Mouse (Mus musculus) liver, embryonic 12.5 days (tissue): Measurements from ENCODE around the gene Tiam1. TPM values are rescaled to one million over a fixed set of nuclear protein-coding genes. Genes with fewer than 3 reads are reported as not detected.

Experiments used
- ATAC-seq: fragments of 200-750 bp; cut with Nextera tagmentation; 2 replicates; pipeline ENCODE4 v1.8.0; 2017; ENCODE audit warnings: moderate number of reproducible peaks, mild to moderate bottlenecking, moderate library complexity
- H3K27ac ChIP-seq: fragments of 300-500 bp; sonication (generic); 2 replicates; pipeline ENCODE4 v1.5.1; 2016; ENCODE audit warnings: mild to moderate bottlenecking
- H3K27me3 ChIP-seq: fragments of 300-500 bp; sonication (generic); replicated peaks from 2 replicates; pipeline ENCODE4 v1.6.1; 2016; ENCODE audit warnings: mild to moderate bottlenecking, moderate library complexity
- H3K36me3 ChIP-seq: fragments of 300-500 bp; sonication (generic); 2 replicates; pipeline ENCODE4 v1.6.1; 2016; ENCODE audit warnings: mild to moderate bottlenecking, moderate library complexity
- H3K4me1 ChIP-seq: fragments of 300-500 bp; sonication (generic); 2 replicates; pipeline ENCODE4 v1.6.1; 2016
- H3K4me2 ChIP-seq: fragments of 300-500 bp; sonication (generic); 2 replicates; pipeline ENCODE4 v1.6.1; 2016; ENCODE audit warnings: mild to moderate bottlenecking, moderate library complexity
- H3K4me3 ChIP-seq: fragments of 300-500 bp; sonication (generic); 2 replicates; pipeline ENCODE4 v1.5.1; 2016; ENCODE audit warnings: mild to moderate bottlenecking, moderate library complexity
- H3K9ac ChIP-seq: fragments of 300-500 bp; sonication (generic); 2 replicates; pipeline ENCODE4 v1.6.1; 2016; ENCODE audit warnings: mild to moderate bottlenecking, moderate library complexity
- H3K9me3 ChIP-seq: fragments of 300-500 bp; sonication (generic); replicated peaks from 2 replicates; pipeline ENCODE4 v1.6.1; 2016; ENCODE audit warnings: mild to moderate bottlenecking, moderate library complexity
- WGBS: fragments of 180-500 bp; shearing (Covaris S2); methylation state at CpG from one replicate; pipeline ENCODE4 v1.1.7; 2016; ENCODE audit not compliant: insufficient replicate concordance; 5-methylcytosine and 5-hydroxymethylcytosine counted together
- polyA plus RNA-seq: library from polyadenylated mRNA; unstranded; fragments of >200 nt; fragmentation: Nextera tagmentation; extraction: Ambion mirVana; gene quantifications from 2 replicates; pipeline ENCODE4 v1.2.1, GENCODE M21; 2016

Tiam1 gene
- polyA plus RNA-seq, 1 experiment from 2014 or later, result 9.7 TPM

GRCm38 (mm10) chr16:89980075-89980744 is 163.4 kb downstream of the Tiam1 start:
- H3K9ac ChIP-seq, result no peak overlapping the region
- ATAC-seq, result no peak

GRCm38 (mm10) chr16:89975441-89975840 is 168.1 kb downstream of the Tiam1 start:
- Histone ChIP-seq H3K4me1 (0 out of 2 replicates have a peak, but pooled peaks cover 7% of the 10 kb centered on the region), H3K27ac (no peak overlapping the region), H3K4me3 (no peak overlapping the region), H3K9ac (no peak overlapping the region), H3K27me3 (no peaks in the 10 kb centered on the region), H3K36me3 (no peaks in the 10 kb centered on the region), H3K4me2 (no peak overlapping the region), H3K9me3 (no peaks in the 10 kb centered on the region)
- ATAC-seq, result no peak
- 77% methylated on average over 9 of the region's 9 CpGs for WGBS

More at GRCm38 (mm10) chr16:89980075-89980744, 163.4 kb downstream of the Tiam1 start:
- Histone ChIP-seq H3K36me3 (no peaks in the 10 kb centered on the region), H3K27me3 (no peaks in the 10 kb centered on the region), H3K4me1 (peaks cover 28% of the 10 kb centered on the region), H3K4me2 (no peak overlapping the region), H3K4me3 (no peak overlapping the region), H3K27ac (no peak overlapping the region), H3K9me3 (no peaks in the 10 kb centered on the region)
- 68% methylated on average over 11 of the region's 11 CpGs for WGBS

GRCm38 (mm10) chr16:89973814-89974712 is 169.5 kb downstream of the Tiam1 start:
- Histone ChIP-seq H3K27ac (no peak overlapping the region), H3K27me3 (no peaks in the 10 kb centered on the region), H3K4me2 (no peak overlapping the region), H3K9ac (no peak overlapping the region), H3K36me3 (no peaks in the 10 kb centered on the region), H3K4me3 (no peak overlapping the region), H3K4me1 (0 out of 2 replicates have a peak, but pooled peaks cover 7% of the 10 kb centered on the region), H3K9me3 (no peaks in the 10 kb centered on the region)
- no peak for ATAC-seq
- 69% methylated on average over 16 of the region's 16 CpGs for WGBS

- H3K4me1 ChIP-seq, result 0 out of 2 replicates have a peak, but pooled peaks cover 7% of the 10 kb centered on the region
- H3K4me2 ChIP-seq, result no peak overlapping the region
- 52% methylated on average over 15 of the region's 15 CpGs for WGBS
- no peak overlapping the region for H3K27ac ChIP-seq
- H3K27me3 ChIP-seq, result no peaks in the 10 kb centered on the region
- H3K9ac ChIP-seq, result no peak overlapping the region
- H3K36me3 ChIP-seq, result no peaks in the 10 kb centered on the region
- H3K9me3 ChIP-seq, result no peaks in the 10 kb centered on the region
- no peak overlapping the region for H3K4me3 ChIP-seq
- ATAC-seq, result no peak
Observed at GRCm38 (mm10) chr16:89972854-89973487, 170.6 kb downstream of the Tiam1 start.

- Histone ChIP-seq H3K4me3 (no peak overlapping the region), H3K9ac (no peak overlapping the region), H3K9me3 (no peaks in the 10 kb centered on the region), H3K4me1 (0 out of 2 replicates have a peak, but pooled peaks cover 7% of the 10 kb centered on the region), H3K27me3 (no peaks in the 10 kb centered on the region), H3K4me2 (no peak overlapping the region), H3K36me3 (no peaks in the 10 kb centered on the region), H3K27ac (no peak overlapping the region)
- WGBS, result 67% methylated on average over 6 of the region's 6 CpGs
- peak; percentile 58; the same call in 1 of the 2 replicates for ATAC-seq
Observed at GRCm38 (mm10) chr16:89972018-89972417, 171.6 kb downstream of the Tiam1 start.

- Histone ChIP-seq H3K9me3 (0 out of 2 replicates have a peak, but pooled peaks cover 7% of the 10 kb centered on the region), H3K4me1 (0 out of 2 replicates have a peak, but pooled peaks cover 4% of the 10 kb centered on the region), H3K36me3 (0 out of 2 replicates have a peak, but pooled peaks cover 3% of the 10 kb centered on the region), H3K27me3 (no peaks in the 10 kb centered on the region), H3K4me3 (no peak overlapping the region), H3K27ac (no peak overlapping the region), H3K9ac (no peak overlapping the region), H3K4me2 (no peak overlapping the region)
- WGBS, result 84% methylated on average over 6 of the region's 6 CpGs
- ATAC-seq, result no peak
Observed at GRCm38 (mm10) chr16:89968058-89968457, 175.5 kb downstream of the Tiam1 start.

- ATAC-seq, result no peak
- Histone ChIP-seq H3K9ac (no peak overlapping the region), H3K27ac (no peak overlapping the region), H3K9me3 (0 out of 2 replicates have a peak, but pooled peaks cover 7% of the 10 kb centered on the region), H3K36me3 (0 out of 2 replicates have a peak, but pooled peaks cover 3% of the 10 kb centered on the region), H3K4me1 (peaks cover 12% of the 10 kb centered on the region), H3K27me3 (peaks cover 44% of the 10 kb centered on the region), H3K4me2 (no peak overlapping the region), H3K4me3 (no peak overlapping the region)
- 84% methylated on average over 14 of the region's 14 CpGs for WGBS
Observed at GRCm38 (mm10) chr16:89962876-89963275, 180.7 kb downstream of the Tiam1 start.

GRCm38 (mm10) chr16:89960904-89961303 is 182.7 kb downstream of the Tiam1 start:
- WGBS, result 41% methylated on average over 4 of the region's 8 CpGs
- H3K9ac ChIP-seq, result no peak overlapping the region
- no peaks in the 10 kb centered on the region for H3K36me3 ChIP-seq
- H3K4me1 ChIP-seq, result peaks cover 12% of the 10 kb centered on the region
- H3K27ac ChIP-seq, result no peak overlapping the region
- H3K4me2 ChIP-seq, result peak overlapping the region; percentile 66
- H3K4me3 ChIP-seq, result peak overlapping the region; percentile 43; the same call in 1 of the 2 replicates
- peaks cover 45% of the 10 kb centered on the region for H3K27me3 ChIP-seq
- no peak for ATAC-seq
- H3K9me3 ChIP-seq, result 0 out of 2 replicates have a peak, but pooled peaks cover 3% of the 10 kb centered on the region

GRCm38 (mm10) chr16:89960186-89960878 is 183.2 kb downstream of the Tiam1 start:
- peak overlapping the region; percentile 43 for H3K4me3 ChIP-seq
- peaks cover 45% of the 10 kb centered on the region for H3K27me3 ChIP-seq
- H3K9me3 ChIP-seq, result 0 out of 2 replicates have a peak, but pooled peaks cover 3% of the 10 kb centered on the region
- H3K9ac ChIP-seq, result no peak overlapping the region
- no peak for ATAC-seq
- peak overlapping the region; percentile 66 for H3K4me2 ChIP-seq
- H3K27ac ChIP-seq, result no peak overlapping the region
- peaks cover 12% of the 10 kb centered on the region for H3K4me1 ChIP-seq
- WGBS, result under 1% methylated on average over 29 of the region's 33 CpGs
- H3K36me3 ChIP-seq, result no peaks in the 10 kb centered on the region

- 27% methylated on average over 12 of the region's 12 CpGs for WGBS
- Histone ChIP-seq H3K27ac (no peak overlapping the region), H3K9me3 (no peaks in the 10 kb centered on the region), H3K4me2 (no peak overlapping the region), H3K4me1 (peaks cover 12% of the 10 kb centered on the region), H3K27me3 (peaks cover 45% of the 10 kb centered on the region), H3K4me3 (no peak overlapping the region), H3K36me3 (no peaks in the 10 kb centered on the region), H3K9ac (no peak overlapping the region)
- no peak for ATAC-seq
Observed at GRCm38 (mm10) chr16:89958982-89959381, 184.6 kb downstream of the Tiam1 start.

GRCm38 (mm10) chr16:89958030-89958429 is 185.5 kb downstream of the Tiam1 start:
- Histone ChIP-seq H3K9ac (no peak overlapping the region), H3K9me3 (no peaks in the 10 kb centered on the region), H3K4me3 (no peak overlapping the region), H3K27me3 (peaks cover 45% of the 10 kb centered on the region), H3K4me1 (peaks cover 12% of the 10 kb centered on the region), H3K4me2 (no peak overlapping the region), H3K36me3 (no peaks in the 10 kb centered on the region), H3K27ac (no peak overlapping the region)
- ATAC-seq, result no peak
- 80% methylated on average over 10 of the region's 10 CpGs for WGBS
